Mouse (Mus musculus) adrenal gland, adult 18-20 months (tissue): ENCODE results near the gene Ksr1. TPM values are rescaled to one million over a fixed set of nuclear protein-coding genes. Genes with fewer than 3 reads are reported as not detected.

ENCODE experiments used
- DNase-seq, 2 experiments: peaks; one replicate each; pipeline ENCODE4 v3.0.0; 2021 to 2022; ENCODE audit warnings: low spot score in 2 of 2
- total RNA-seq, 2 experiments: library from RNA; stranded (reverse); gene quantifications; 1 replicate in 1 of 2; 2 replicates in 1 of 2; pipeline ENCODE4 v1.2.3; 2021

Ksr1 gene
- total RNA-seq, 2 experiments from 2014 or later = 6.7 to 7.4 TPM

GRCm38 (mm10) chr11:79126963-79127362, 19.2 kb downstream of the Ksr1 start:
- no peak for DNase-seq

DNA sequence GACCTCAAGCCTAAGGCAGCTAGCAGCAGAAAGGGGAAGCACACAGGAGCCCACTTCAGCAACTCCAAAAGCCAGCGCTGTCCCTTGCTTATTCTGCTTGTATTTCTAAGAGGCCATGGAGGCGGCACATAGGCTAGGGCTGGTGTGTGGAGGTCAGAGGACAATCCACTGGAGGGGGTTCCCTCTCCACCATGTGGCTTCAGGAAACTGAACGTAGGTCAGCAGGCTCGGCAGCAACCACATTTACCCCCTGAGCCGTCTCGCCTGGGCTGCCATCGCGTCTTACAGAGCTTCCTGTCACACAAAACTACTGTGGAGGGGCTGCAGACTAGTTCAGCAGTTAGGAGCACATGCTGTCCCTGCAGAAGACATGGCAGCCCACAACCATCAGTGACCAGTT, 20.4 kb downstream of the Ksr1 start:
- DNase-seq = no peak

DNA sequence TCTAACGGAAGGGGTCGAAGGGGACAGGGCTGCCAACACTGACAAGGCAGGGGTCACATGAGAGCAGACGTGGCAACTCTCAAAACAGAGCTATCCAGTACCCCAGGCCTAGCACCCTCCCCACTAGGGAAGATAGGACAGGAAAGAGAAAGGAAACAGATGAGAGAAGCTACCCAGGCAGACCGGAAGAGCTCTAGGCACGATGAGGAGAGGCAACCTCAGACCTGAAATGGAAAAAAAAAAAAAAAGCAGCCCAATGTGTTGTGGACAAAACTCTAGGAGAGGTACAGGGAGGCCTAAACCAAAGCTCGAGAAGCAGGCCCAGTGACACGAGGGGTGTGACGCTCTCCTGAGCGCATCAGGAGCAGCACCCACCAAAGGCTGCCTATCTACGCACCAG, 23.7 kb downstream of the Ksr1 start:
- no peak for DNase-seq

DNA sequence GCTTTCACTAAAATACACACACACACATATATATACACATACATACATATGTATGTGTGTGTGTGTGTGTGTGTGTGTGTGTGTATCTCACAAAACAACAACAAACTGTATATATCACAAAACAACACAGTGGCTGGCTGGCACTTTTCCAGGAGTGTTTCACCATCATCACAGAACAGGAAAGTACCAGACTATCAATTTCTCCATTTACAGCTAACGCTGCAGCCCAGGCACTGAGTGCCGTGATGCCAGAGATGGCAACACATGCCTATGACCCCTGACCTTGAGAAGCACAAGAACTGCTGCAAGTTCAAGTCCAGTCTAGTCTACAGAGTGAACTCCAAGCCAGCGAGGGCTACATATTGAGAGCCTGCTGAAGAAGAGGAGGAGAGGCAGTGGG, 26.1 kb downstream of the Ksr1 start:
- no peak for DNase-seq

GRCm38 (mm10) chr11:79118918-79119377, 27.3 kb downstream of the Ksr1 start:
- DNase-seq = no peak

DNA sequence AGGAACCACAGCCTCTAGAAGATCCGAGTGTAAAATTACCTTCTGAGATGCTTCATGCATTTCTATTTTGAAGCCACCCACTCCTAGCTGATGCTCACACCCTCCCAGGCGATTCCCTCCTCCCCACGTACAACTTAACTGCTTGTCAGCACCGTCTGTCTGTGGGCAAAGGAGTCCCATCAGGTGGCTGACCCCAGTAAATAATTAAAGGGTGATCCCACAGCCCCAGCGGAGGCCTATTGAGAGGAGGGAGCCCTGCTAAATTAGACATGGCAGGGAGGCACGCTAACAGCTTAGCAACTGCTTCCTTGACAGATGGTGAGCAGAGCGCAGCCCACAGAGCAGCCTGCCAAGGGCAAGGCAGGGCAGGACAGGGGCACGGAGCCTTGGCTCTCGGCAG, 29.5 kb downstream of the Ksr1 start:
- no peak for DNase-seq

DNA sequence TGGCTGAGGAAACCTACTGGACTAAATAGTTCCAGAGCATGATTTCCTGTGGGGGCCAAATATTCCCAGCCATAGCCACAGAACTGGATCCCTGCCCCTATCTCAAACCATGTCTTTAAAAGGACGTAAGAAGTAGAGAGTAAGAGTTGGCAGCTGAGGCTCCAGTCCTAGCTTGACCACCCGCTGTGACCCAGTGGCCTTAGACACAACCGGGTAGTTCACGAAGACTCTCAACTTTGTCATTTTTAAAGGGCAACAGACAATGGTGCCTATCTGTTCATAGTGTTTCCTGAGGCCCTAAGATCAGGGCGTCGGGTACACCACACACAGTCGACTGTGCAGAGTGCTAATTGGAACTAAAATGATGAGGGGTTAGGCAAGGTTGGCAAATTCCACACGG, 30.5 kb downstream of the Ksr1 start:
- no peak for DNase-seq

GRCm38 (mm10) chr11:79114061-79114460, 32.1 kb downstream of the Ksr1 start:
- DNase-seq = no peak

DNA sequence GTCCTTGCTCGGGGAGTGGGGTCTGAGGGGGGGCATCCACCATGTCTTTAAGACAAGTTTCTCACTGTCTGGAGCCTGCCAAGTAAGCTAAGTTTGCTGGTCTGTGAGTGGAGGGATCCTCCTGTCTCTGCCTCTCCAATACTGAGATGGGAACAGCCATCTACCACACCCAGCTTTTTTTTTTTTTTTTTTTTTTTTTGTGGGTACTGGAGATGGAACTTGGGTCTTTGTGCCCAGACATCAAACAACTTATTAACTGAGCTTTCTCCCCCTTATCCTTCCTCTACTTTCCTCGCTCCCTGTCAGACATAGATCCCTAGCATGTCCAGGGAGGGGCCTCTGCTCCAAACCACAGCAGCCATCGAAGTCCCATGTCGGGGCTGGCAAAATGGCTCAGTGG, 32.8 kb downstream of the Ksr1 start:
- no peak for DNase-seq

GRCm38 (mm10) chr11:79112559-79113302, 33.5 kb downstream of the Ksr1 start:
- DNase-seq = no peak

GRCm38 (mm10) chr11:79111864-79112558, 34.2 kb downstream of the Ksr1 start:
- no peak for DNase-seq

DNA sequence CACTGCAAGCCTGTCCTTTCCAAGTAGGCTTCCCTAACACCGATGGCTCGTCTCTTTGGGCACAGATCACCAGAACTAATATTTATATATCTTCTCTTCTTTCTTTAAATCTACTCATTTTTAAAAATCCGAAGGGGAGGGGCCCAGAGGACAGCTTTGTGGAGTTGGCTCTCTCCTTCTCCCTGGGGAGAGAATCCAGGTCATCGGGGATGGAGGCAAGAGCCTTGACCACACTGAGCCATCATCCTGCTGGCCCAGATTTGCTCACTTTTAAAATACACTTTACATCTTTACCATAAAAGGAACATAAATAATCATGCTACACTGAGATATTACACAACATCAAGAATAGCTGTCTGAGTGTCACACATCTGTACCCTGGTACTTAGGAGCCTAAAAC, 35.8 kb downstream of the Ksr1 start:
- DNase-seq = no peak

- DNase-seq = no peak
These were observed 38.3 kb downstream of the Ksr1 start for GRCm38 (mm10) chr11:79107934-79108333.

DNA sequence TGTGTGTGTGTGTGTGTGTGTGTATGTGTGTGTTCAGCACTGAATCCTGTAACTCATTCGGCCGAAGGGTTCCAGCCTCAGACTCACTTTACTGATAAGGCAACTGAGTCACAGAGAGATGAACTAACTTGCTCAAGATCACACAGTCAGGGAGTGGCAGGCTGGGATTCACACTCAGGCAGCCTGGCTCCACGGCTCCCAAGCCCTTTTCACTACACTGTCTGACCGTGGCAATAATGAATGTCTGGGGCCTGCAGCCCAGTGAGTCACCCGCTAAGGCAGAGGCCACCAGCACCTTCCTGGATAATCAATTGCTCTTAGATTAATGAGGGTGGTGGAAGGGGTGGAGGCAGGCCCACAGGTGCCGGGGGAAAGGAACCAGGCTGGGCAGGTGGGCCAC, 41.2 kb downstream of the Ksr1 start:
- no peak for DNase-seq

- DNase-seq = no peak
These were observed 41.7 kb downstream of the Ksr1 start for GRCm38 (mm10) chr11:79104538-79104937.

- DNase-seq = no peak
These were observed 42.1 kb downstream of the Ksr1 start for GRCm38 (mm10) chr11:79104096-79104495.

- DNase-seq = no peak
These were observed 42.7 kb downstream of the Ksr1 start for GRCm38 (mm10) chr11:79103461-79103869.

DNA sequence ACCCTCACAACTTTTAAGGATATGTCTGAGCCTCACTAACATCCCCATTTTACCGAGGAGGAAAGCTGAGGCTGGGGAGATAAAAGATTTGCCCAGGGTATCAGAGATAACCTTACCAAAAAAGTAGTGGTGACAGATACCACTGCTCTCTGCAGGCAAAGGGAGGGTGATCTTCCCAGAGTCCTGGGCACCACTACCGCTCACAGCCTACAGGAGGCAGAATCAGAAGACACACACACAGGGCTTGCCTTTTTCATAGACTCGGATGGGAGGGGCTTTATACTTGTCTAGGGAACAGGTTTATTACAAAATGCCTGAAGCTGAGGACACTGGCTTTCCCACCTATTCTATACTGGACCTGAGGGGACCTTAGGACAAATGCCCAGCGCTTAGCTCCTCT, 43.9 kb downstream of the Ksr1 start:
- DNase-seq = no peak

- DNase-seq = no peak
These were observed 44.6 kb downstream of the Ksr1 start for GRCm38 (mm10) chr11:79101568-79101967.

- peak; percentile 56 to 67 for DNase-seq
These were observed 47.2 kb downstream of the Ksr1 start for GRCm38 (mm10) chr11:79099032-79099431.

- no peak for DNase-seq
These were observed 48.5 kb downstream of the Ksr1 start for GRCm38 (mm10) chr11:79097736-79098135.

DNA sequence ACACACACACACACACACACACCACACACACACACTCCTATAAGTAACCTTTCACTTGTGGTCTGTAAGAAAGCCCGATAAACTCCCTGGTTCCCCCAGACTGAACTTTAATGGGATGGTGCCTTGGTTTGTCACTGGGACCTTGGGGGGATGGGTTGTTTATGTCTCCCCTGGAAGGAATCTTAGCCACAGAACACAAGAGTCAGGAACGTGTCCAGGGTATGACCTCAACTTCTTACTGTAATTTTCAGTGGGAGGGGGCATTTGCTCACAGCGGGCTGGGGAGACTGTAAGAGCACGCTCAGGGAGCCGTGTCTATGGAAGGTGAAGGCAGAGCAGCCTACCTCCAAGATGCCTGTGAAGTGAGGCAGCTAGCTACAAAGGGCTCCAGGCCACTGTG, 49.5 kb downstream of the Ksr1 start:
- DNase-seq = no peak

GRCm38 (mm10) chr11:79095713-79096112, 50.5 kb downstream of the Ksr1 start:
- DNase-seq = no peak
